ENCODE assay signal across 8 mouse cellular contexts in genomic region chr11:46309808-46310555, GRCm38 (mm10). TPM values are rescaled to one million over a fixed set of nuclear protein-coding genes. Genes with fewer than 3 reads are reported as not detected.
A peak's percentile ranks its signal among the peaks of the same experiment; 100 is the strongest.
DNase-seq lines count a peak whose midpoint lies in the region; ATAC-seq and TF ChIP-seq lines count a peak whose summit lies in the region.

No protein-coding gene starts in this region.

- no peak for TF ChIP-seq CTCF in lung, adult 2 months (IDR thresholded peaks at IDR 0.05; ENCODE audit: insufficient read depth, low read length)

- no peaks in the 10 kb centered on the region for H3K9me3 ChIP-seq in embryonic facial prominence, embryonic 12.5 days

- intact Hi-C loops in left cerebral cortex, postnatal 4 days (cut with DNase I): no loop called here
- intact Hi-C loops in gastrocnemius, postnatal 36 days (cut with DNase I): no loop called here

- no peak for ATAC-seq in embryonic facial prominence, embryonic 12.5 days (ENCODE audit: insufficient number of reproducible peaks, insufficient read depth, low FRiP score, low TSS enrichment)

- DNase-seq in left cerebral cortex, postnatal 4 days: peak; percentile 48
- DNase-seq in left cerebral cortex, adult 18-20 months (ENCODE audit: low spot score in 2 of 2): no peak
- DNase-seq in thymus, postnatal 0 days (ENCODE audit: low spot score): peak; percentile 42
- no peak for DNase-seq in gastrocnemius, postnatal 36 days
- no peak for DNase-seq in left cerebral cortex, adult 11 months (ENCODE audit: low spot score)
- DNase-seq in lung, adult 2 months: no peak

- peaks cover 66% of the 10 kb centered on the region for H3K79me2 ChIP-seq in macrophage (ENCODE audit: inconsistent target)

- peak overlapping the region; percentile 94 for H3K4me2 ChIP-seq in embryonic facial prominence, embryonic 12.5 days (replicated peaks)

- no peaks in the 10 kb centered on the region for H3K36me3 ChIP-seq in embryonic facial prominence, embryonic 12.5 days
- H3K36me3 ChIP-seq in macrophage (ENCODE audit: inconsistent target): no peaks in the 10 kb centered on the region

- TF ChIP-seq POLR2A in lung, adult 2 months (IDR thresholded peaks at IDR 0.05; ENCODE audit: borderline replicate concordance, extremely low read depth, low read depth, low read length): no peak

- WGBS in embryonic facial prominence, embryonic 12.5 days: 48% methylated on average over 10 of the region's 10 CpGs
- WGBS in macrophage (ENCODE audit: missing documents): 31% methylated on average over 10 of the region's 10 CpGs
- WGBS in lung, adult 2 months: 76% methylated on average over 10 of the region's 10 CpGs

- 0 out of 2 replicates have a peak, but pooled peaks cover 11% of the 10 kb centered on the region for H3K27me3 ChIP-seq in embryonic facial prominence, embryonic 12.5 days

- peaks cover 19% of the 10 kb centered on the region for H3K4me1 ChIP-seq in embryonic facial prominence, embryonic 12.5 days
- peaks cover 4% of the 10 kb centered on the region; the same call in 1 of the 2 replicates for H3K4me1 ChIP-seq in lung, adult 2 months (ENCODE audit: control insufficient read depth, insufficient read depth, low read length)

- H3K4me3 ChIP-seq in embryonic facial prominence, embryonic 12.5 days: no peak overlapping the region
- peak overlapping the region; percentile 63; the same call in 1 of the 2 replicates for H3K4me3 ChIP-seq in macrophage (ENCODE audit: inconsistent target)
- no peak overlapping the region for H3K4me3 ChIP-seq in lung, adult 2 months (replicated peaks; ENCODE audit: extremely low read depth, low read depth, low read length)

- no peak overlapping the region for H3K27ac ChIP-seq in embryonic facial prominence, embryonic 12.5 days
- peak overlapping the region; percentile 36 for H3K27ac ChIP-seq in macrophage

- H3K9ac ChIP-seq in embryonic facial prominence, embryonic 12.5 days: no peak overlapping the region

RNA-seq across cellular contexts. Expression of gene Cyfip2, which starts 2.7 kb away (rescaled TPM):
- total RNA-seq in left cerebral cortex, postnatal 4 days (2021): 100 to 1,000 TPM; 212 to 214 TPM
- 100 to 1,000 TPM; 619 to 654 TPM for total RNA-seq in left cerebral cortex, adult 18-20 months (2021)
- polyA plus RNA-seq in embryonic facial prominence, embryonic 12.5 days (2016; fragmentation: Nextera tagmentation; extraction: Ambion mirVana): 16.0 and 19.2 TPM in 2 replicates
- 10 to 100 TPM; 14.6 to 71.1 (median 50.2) TPM for total RNA-seq in macrophage (2018; cell fraction: chromatin; rRNA removed)
- 10 to 100 TPM; 52.8 to 84.5 (median 67.2) TPM for total RNA-seq in macrophage (2018; cell fraction: cytosol; rRNA removed)
- 10 to 100 TPM; 24.5 to 81.3 (median 55.7) TPM for total RNA-seq in macrophage (2018; cell fraction: nucleus; rRNA removed)
- 37.5 to 67.1 TPM (median 52.7 TPM) in 3 replicates for polyA plus RNA-seq in macrophage (2018)
- 62.7 and 67.6 TPM in 2 replicates for polyA plus RNA-seq in thymus, postnatal 0 days (2015; fragmentation: Nextera tagmentation; extraction: Ambion mirVana)
- 1 to 10 TPM; 1.5 to 1.7 TPM for total RNA-seq in gastrocnemius, postnatal 36 days (2021)
- polyA plus RNA-seq in lung, adult 2 months (2012; rRNA removed): 5.5 and 9.3 TPM in 2 replicates

Comparison
In these comparisons a context has a peak if more than half of its experiments do, and no peak if none do; other contexts are left out.
1. DNase-seq: peak in left cerebral cortex, postnatal 4 days (single experiment) and thymus, postnatal 0 days (single experiment); none in left cerebral cortex, adult 18-20 months (0 of 2), gastrocnemius, postnatal 36 days (0 of 2), left cerebral cortex, adult 11 months (single experiment) and lung, adult 2 months (single experiment).